Mouse (Mus musculus) testis, postnatal 10 days (tissue): ENCODE results near the gene Hspa5.
A peak's percentile ranks its signal among the peaks of the same experiment; 100 is the strongest.
"Not testable (repeated sequence)": the region's sequence is repeated elsewhere in the genome, so short reads cannot be mapped to it uniquely, and the experiment has no call there.

Source experiments
- DNase-seq: peaks from one replicate; pipeline ENCODE4 v3.0.0; 2021; ENCODE audit warnings: low spot score

Hspa5 gene

DNA sequence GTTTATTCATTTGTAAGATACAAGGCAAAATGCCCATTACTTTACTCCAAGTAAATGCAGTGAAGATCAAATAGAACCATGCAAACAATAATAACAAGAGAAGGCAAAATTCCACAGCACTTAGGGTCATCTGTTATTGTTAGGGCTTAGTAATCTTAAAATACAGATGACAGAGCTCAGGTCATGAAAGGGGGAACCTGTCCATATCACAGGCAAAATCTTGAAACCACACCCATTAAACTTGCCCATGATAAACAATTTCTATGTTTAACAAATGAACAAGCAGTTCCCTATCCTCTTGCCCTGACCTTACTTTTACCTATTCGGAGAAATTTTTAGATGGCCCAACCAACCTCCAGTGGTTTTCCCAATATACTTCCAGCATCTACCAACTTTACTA is 37.8 kb downstream of the Hspa5 start:
- DNase-seq, result no peak

DNA sequence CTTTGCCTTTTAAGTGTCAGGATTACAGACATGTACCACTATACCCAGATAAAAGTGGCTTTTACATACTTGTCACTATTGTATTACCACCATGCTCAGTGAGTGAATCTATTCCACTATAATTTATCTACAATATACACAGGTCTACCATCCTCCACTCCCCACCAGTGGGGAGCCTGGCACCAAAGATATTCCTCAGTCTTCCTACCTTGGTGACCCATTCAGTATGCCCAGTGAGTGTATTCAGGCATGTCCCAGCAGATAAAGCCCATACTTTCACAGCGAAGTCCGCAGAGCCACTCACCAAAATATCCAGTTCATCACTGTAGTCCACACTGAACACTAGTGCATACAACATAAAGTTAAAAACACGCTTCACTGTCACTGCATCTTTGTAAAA is 39.0 kb downstream of the Hspa5 start:
- no peak for DNase-seq

DNA sequence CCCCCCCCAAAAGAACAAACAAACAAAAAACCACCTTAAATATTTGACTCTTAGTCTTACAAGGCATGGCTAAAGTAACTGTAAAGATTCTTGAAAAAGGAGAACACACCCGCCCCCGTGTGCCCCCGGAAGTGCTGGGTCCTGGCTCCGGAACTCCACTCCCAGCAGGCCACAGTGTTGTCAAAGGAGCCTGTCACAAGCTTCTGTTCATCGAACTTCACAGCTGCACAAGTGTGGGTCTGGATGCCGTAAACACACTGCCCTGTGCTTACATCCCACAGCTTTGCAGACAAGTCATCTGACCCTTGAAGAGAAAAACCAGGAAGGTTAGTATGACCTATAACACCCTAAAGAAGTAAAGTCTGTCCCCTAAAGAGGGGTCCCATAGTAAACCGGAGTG is 40.9 kb downstream of the Hspa5 start:
- no peak for DNase-seq

DNA sequence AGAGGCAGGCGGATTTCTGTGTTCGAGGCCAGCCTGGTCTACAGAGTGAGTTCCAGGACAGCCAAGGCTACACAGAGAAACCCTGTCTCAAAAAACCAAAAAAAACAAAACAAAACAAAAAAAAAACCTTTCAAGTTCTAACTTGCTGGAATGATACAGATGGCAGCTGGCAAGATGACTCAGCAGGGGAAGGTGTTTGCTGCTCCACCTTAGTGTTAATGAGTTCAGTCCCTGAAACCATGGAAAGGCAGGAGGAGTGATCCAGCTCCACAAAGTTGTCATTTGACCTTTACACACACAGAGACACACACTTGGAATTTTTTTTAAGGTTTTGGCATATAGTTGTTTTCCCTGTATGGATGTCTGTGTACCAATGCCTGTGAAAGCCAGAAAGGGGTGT is 44.1 kb downstream of the Hspa5 start:
- DNase-seq, result not testable (repeated sequence)

DNA sequence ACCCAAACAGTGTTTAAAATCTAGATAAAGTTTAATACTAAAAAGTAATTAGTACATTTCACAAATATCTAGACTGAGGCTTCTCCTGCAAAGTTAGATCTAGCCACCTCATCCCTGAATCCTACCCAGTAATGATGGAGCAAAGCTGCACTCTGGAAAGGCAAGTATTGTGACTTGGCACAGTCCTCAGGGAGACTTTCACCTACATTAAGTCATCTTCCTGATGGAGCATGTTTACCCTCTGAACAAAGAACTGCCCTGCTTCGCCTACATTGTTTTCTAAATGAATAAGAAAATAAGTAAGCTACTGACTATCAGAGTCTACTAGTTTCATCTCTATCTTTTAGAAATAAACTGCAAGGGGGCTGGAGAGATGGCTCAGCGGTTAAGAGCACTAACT is 46.7 kb downstream of the Hspa5 start:
- no peak for DNase-seq

DNA sequence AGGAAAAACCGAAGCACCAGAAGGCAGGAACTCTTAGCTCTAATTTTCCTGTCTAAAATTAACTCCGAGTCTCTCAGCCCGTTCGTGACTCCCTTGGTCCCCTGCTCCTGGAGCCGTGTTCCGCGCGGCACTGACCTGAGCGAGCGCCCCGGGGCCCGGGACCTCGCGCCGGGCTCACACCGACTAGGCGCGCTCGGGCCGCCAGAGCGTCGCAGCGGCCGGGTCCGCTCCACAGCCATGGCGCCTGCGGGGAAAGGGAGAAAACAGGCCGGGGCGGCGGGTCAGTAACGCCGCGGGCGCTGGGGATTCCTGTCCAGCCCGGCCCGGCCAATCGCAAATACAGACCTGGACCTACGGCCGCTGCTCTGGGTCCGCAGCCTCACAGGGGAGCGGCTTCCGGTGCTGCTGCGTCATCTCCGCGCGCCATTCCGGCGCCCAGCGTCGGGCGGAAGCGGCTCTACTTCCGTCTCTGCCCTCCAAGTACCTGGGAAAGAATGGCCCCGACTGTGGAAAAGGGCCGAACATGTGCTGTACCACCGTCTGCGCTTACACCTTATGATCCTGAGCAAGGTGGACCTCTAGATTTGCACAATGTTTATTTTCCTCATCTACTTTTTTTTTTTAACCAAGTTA is 54.2 kb downstream of the Hspa5 start, which contains the start of gene Fbxw2:
Fbxw2 (minus strand) TSS at position 485 of the 633 bp plus-strand sequence.
- DNase-seq, result peak; percentile 94

DNA sequence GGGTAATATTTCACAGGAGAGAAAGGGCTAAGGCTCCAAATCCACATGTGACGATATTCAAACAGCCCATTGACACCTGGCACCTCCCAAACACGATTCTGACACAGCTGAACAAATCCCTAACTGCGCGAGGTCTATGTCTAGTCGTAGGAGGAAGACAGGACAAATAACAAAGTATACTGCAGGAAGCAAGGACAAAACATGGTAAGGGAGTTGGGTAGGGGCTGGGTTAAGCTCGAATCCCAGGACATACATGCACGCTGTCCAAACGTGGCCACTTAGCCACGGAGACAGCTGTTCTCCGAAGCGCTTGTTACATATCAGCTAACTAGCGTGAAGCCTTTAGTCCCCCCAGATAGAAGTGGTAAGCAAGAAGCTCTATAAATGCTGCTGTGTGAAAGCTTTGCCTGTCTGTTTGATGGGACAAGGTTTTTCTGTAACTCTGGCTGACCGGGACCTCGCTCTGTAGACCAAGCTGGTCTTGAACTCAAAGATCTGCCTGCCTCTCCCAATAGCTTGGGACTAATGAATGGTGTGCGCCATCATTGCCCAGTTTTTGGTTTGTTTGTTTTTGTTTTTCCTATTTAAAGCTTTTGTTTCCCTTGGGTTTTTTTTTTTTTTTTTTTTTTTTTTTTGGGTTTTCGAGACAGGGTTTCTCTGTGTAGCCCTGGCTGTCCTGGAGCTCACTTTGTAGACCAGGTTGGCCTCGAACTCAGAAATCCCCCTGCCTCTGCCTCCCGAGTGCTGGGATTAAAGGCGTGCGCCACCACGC is 54.9 kb downstream of the Hspa5 start:
- DNase-seq, result no peak
